Mouse (Mus musculus) thymus, adult 2 months (tissue): Measurements from ENCODE around the gene Pts.

Experiments
- CTCF ChIP-seq: fragments of 200-500 bp; IDR thresholded peaks from 2 replicates; pipeline ENCODE4 v1.5.1; 2012; ENCODE audit warnings: mild to moderate bottlenecking, control low read depth, low read length, moderate library complexity, borderline replicate concordance; ENCODE audit not compliant: control insufficient read depth, poor library complexity, insufficient read depth; ENCODE audit errors: extremely low read depth
- POLR2A ChIP-seq: fragments of 200-500 bp; IDR thresholded peaks from 2 replicates; pipeline ENCODE4 v1.6.1; 2012; ENCODE audit warnings: mild to moderate bottlenecking, low read length, control low read depth, moderate library complexity; ENCODE audit not compliant: control insufficient read depth, poor library complexity, insufficient read depth; ENCODE audit errors: extremely low read depth

DNA sequence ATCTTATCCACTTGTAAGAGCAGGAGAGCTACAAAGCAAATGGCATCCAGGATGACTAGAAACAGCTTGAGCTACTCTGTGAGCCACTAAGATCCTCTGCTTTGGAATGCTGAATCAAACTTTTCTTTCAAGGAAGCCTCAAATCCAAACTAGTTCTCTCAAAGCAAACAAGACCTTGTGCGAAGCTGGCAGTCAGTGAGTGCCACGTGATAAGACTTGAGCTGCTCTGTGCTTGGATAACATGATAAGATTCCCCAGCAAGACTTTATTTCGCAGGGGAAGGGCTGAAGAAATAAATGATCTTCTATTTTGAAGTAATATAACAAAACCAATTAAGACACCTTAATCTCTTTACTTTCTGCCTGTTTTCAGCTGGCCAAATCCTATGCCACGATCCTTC is 37.4 kb upstream of the Pts start:
- no peak for TF ChIP-seq CTCF
- TF ChIP-seq POLR2A, result no peak
